Mouse (Mus musculus) spleen, adult 2 months (tissue): ENCODE measurements around the gene Phldb2. TPM values are rescaled to one million over a fixed set of nuclear protein-coding genes. Genes with fewer than 3 reads are reported as not detected.
A peak's percentile ranks its signal among the peaks of the same experiment; 100 is the strongest.

Experiments used
- DNase-seq, 2 experiments: peaks; one replicate each; pipeline versions ENCODE4 v3.0.0 to v3.0.0-alpha.2; 2012 to 2021; ENCODE audit warnings: low spot score in 2 of 2, low read depth in 1 of 2
- H3K27ac ChIP-seq: fragments of 200-500 bp; 2 replicates; pipeline ENCODE4 v1.5.1; 2012; ENCODE audit warnings: low read length, inconsistent platforms; ENCODE audit not compliant: insufficient read depth
- H3K27me3 ChIP-seq: fragments of 200-500 bp; 2 replicates; pipeline ENCODE4 v1.6.1; 2012; ENCODE audit warnings: mild to moderate bottlenecking, moderate library complexity, low read length, inconsistent platforms; ENCODE audit not compliant: control insufficient read depth, insufficient read depth
- H3K36me3 ChIP-seq: fragments of 200-500 bp; 2 replicates; pipeline ENCODE4 v1.6.1; 2012; ENCODE audit warnings: mild to moderate bottlenecking, low read length, inconsistent platforms; ENCODE audit not compliant: control insufficient read depth, insufficient read depth
- H3K4me1 ChIP-seq: fragments of 200-500 bp; 2 replicates; pipeline ENCODE4 v1.6.1; 2011; ENCODE audit warnings: inconsistent platforms; ENCODE audit not compliant: control insufficient read depth, insufficient read depth, insufficient read length
- H3K4me3 ChIP-seq: fragments of 200-500 bp; 2 replicates; pipeline ENCODE4 v1.5.1; 2011; ENCODE audit warnings: mild to moderate bottlenecking, inconsistent platforms; ENCODE audit not compliant: insufficient read depth, insufficient read length; ENCODE audit errors: extremely low read depth
- CTCF ChIP-seq: fragments of 200-500 bp; IDR thresholded peaks from 2 replicates; pipeline ENCODE4 v1.5.1; 2011; ENCODE audit warnings: mild to moderate bottlenecking, inconsistent platforms; ENCODE audit not compliant: insufficient read depth, insufficient read length, insufficient replicate concordance; ENCODE audit errors: extremely low read depth
- POLR2A ChIP-seq: fragments of 200-500 bp; IDR thresholded peaks from 2 replicates; pipeline ENCODE4 v1.6.1; 2011; ENCODE audit warnings: low read depth, low read length, inconsistent platforms
- WGBS: fragments of 180-500 bp; shearing (Covaris S2); methylation state at CpG from one replicate; pipeline ENCODE4 v1.1.7; 2018; 5-methylcytosine and 5-hydroxymethylcytosine counted together
- polyA plus RNA-seq: library from polyadenylated mRNA; depleted of rRNA; stranded (reverse); fragments of >200 nt; gene quantifications from 2 replicates; pipeline ENCODE4 v1.2.3, GENCODE M21; 2012

Gene Phldb2
- polyA plus RNA-seq, 1 experiment, result 5.0 TPM

DNA sequence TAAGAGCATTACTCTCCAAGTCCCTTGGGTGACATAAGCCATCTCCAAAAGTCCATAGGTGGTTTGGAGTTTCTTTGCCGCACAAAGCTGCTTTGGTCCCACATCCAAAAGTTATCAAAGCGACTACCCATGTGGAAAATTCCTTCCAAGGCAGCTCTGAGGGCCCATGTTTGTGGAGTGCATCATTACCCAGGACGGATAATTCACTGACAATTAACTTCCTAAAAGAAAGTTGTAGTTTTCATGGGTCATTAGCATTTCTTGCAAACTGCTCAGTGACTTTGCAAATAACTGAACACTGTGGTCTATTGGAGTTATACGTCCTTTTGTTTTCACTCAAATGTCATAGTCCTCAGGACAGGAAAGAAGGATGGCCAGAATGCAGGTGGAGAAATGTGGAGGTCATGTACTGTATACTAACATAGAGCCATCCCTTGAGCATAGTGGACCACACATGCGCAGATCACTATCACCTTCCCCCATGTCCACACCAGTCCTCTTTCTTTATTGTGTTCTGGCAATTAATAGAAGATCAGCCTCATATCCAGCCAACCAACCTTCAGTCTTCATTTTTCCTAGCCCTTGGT lies 96.0 kb downstream of the Phldb2 start:
- no peaks in the 10 kb centered on the region for H3K36me3 ChIP-seq
- H3K4me3 ChIP-seq, result no peak overlapping the region
- TF ChIP-seq CTCF (no peak), POLR2A (no peak)
- no peaks in the 10 kb centered on the region for H3K4me1 ChIP-seq
- H3K27me3 ChIP-seq, result no peaks in the 10 kb centered on the region
- WGBS, result 92% methylated on average over 5 of the region's 5 CpGs
- no peak for DNase-seq
- no peak overlapping the region for H3K27ac ChIP-seq

GRCm38 (mm10) chr16:45854499-45854898 lies 98.9 kb downstream of the Phldb2 start:
- WGBS, result 93% methylated on average over 10 of the region's 10 CpGs
- Histone ChIP-seq H3K36me3 (no peaks in the 10 kb centered on the region), H3K27ac (no peak overlapping the region), H3K4me3 (no peak overlapping the region), H3K4me1 (no peaks in the 10 kb centered on the region), H3K27me3 (no peaks in the 10 kb centered on the region)
- no peak for DNase-seq
- TF ChIP-seq POLR2A, result no peak
- TF ChIP-seq CTCF, result no peak

DNA sequence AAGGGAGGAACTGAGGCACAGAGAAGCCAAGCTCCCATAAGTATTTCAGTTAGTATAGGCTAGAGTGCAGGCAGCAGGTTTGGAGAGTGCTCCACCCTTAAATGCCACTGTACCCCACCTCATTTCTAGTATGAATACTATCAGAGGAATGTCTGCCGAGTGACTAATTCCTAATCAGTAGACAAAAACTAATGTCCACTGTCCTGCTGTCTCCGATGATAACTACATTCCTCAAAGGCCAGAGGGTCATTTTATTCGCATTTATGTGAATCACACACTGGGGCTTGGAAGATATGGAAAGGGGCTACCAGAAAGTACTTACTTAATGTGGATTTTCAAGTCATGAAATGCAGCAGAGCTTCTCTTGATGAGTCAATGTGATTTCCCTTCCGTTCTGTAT lies 104.4 kb downstream of the Phldb2 start:
- Histone ChIP-seq H3K4me3 (no peak overlapping the region), H3K27me3 (no peaks in the 10 kb centered on the region), H3K27ac (no peak overlapping the region), H3K4me1 (no peaks in the 10 kb centered on the region), H3K36me3 (no peaks in the 10 kb centered on the region)
- WGBS, result 91% methylated on average over 4 of the region's 4 CpGs
- no peak for DNase-seq
- TF ChIP-seq CTCF, result no peak
- TF ChIP-seq POLR2A, result no peak

GRCm38 (mm10) chr16:45844875-45845274 lies 108.5 kb downstream of the Phldb2 start:
- H3K27me3 ChIP-seq, result 0 out of 2 replicates have a peak, but pooled peaks cover 2% of the 10 kb centered on the region
- H3K36me3 ChIP-seq, result no peaks in the 10 kb centered on the region
- no peak overlapping the region for H3K4me3 ChIP-seq
- no peaks in the 10 kb centered on the region for H3K4me1 ChIP-seq
- TF ChIP-seq CTCF (no peak), POLR2A (no peak)
- no peak overlapping the region for H3K27ac ChIP-seq
- DNase-seq, result no peak
- 40% methylated on average over 10 of the region's 10 CpGs for WGBS

GRCm38 (mm10) chr16:45844049-45844780 lies 109.2 kb downstream of the Phldb2 start:
- Histone ChIP-seq H3K27ac (peak overlapping the region; percentile 62), H3K27me3 (0 out of 2 replicates have a peak, but pooled peaks cover 2% of the 10 kb centered on the region), H3K4me1 (no peaks in the 10 kb centered on the region), H3K4me3 (peak overlapping the region; percentile 54; the same call in 1 of the 2 replicates), H3K36me3 (no peaks in the 10 kb centered on the region)
- TF ChIP-seq POLR2A, result no peak
- DNase-seq, result peak in 1 of 2 experiments; percentile 13
- WGBS, result 2% methylated on average over 45 of the region's 45 CpGs

DNA sequence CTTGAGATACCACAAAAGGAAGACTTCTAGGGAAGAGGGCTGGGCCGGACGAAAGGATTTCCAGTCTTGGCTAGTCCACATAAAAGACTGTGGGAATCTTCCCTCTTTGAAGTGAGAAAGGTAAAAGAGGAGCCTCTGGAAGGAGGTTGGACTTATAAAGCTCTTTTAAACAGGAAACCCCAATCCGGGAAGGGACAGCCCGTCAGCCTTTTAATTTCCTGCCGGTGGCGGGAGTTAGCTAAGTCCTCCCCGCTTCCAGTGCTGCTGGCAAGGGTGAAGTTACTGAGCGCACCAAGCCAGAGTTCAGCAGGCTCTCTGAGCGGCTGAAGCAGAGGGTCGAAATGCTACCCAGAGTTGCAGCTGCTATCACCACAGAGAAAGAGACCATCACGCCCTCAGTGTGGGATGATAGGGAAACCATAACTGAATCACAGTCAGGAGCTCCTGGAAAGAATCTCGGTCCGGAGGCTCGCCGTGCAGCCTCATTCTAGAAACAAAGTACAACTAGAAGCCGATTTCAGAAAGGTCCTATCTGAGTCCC lies 110.0 kb downstream of the Phldb2 start:
- no peak for DNase-seq
- Histone ChIP-seq H3K36me3 (no peaks in the 10 kb centered on the region), H3K4me1 (no peaks in the 10 kb centered on the region), H3K27ac (peak overlapping the region; percentile 62), H3K27me3 (0 out of 2 replicates have a peak, but pooled peaks cover 2% of the 10 kb centered on the region), H3K4me3 (peak overlapping the region; percentile 54)
- 8% methylated on average over 16 of the region's 16 CpGs for WGBS
- TF ChIP-seq CTCF, result no peak
- TF ChIP-seq POLR2A, result no peak

DNA sequence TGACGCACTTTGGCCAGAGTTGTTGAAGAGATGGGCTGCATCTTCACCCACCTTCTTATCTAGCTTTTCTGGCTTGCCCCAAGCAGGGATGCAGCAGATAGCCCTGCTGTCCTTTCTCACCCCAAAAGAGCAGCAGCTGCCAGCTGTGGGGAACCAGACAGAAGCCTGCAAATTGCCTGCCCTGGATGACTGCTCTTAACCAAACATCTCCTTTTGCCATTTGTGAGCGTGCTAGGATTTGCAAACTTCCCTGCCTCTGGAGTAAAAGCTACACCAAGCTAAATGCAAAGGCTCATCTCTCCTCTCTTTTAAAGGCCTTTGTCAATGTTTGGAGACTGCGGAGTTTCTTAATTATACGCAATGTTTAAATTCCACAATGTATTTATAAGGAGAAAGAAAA lies 111.0 kb downstream of the Phldb2 start:
- TF ChIP-seq CTCF, result no peak
- Histone ChIP-seq H3K27ac (peak overlapping the region; percentile 41; the same call in 1 of the 2 replicates), H3K36me3 (no peaks in the 10 kb centered on the region), H3K4me3 (no peak overlapping the region), H3K4me1 (no peaks in the 10 kb centered on the region), H3K27me3 (0 out of 2 replicates have a peak, but pooled peaks cover 2% of the 10 kb centered on the region)
- DNase-seq, result no peak
- WGBS, result 87% methylated on average over 4 of the region's 4 CpGs
